Mouse (Mus musculus) ES-Bruce4 (cell line): ENCODE results near the gene Pigc. TPM values are rescaled to one million over a fixed set of nuclear protein-coding genes. Genes with fewer than 3 reads are reported as not detected.
A peak's percentile ranks its signal among the peaks of the same experiment; 100 is the strongest.

Experiments used
- H3K27ac ChIP-seq: 2 replicates; pipeline ENCODE4 v1.5.1; 2012; ENCODE audit warnings: low read length, inconsistent platforms; ENCODE audit not compliant: insufficient read depth
- H3K27me3 ChIP-seq: 2 replicates; pipeline ENCODE4 v1.6.1; 2012; ENCODE audit warnings: mild to moderate bottlenecking, low read length, inconsistent platforms; ENCODE audit not compliant: control insufficient read depth, poor library complexity, insufficient read depth, severe bottlenecking
- H3K36me3 ChIP-seq: 2 replicates; pipeline ENCODE4 v1.6.1; 2012; ENCODE audit warnings: inconsistent platforms, mild to moderate bottlenecking, low read length, moderate library complexity; ENCODE audit not compliant: control insufficient read depth, poor library complexity, insufficient read depth, severe bottlenecking
- H3K4me1 ChIP-seq: one replicate; pipeline ENCODE4 v1.8.1; 2011; ENCODE audit warnings: low read length; ENCODE audit not compliant: control insufficient read depth, insufficient read depth
- H3K4me3 ChIP-seq: 2 replicates; pipeline ENCODE4 v1.5.1; 2011; ENCODE audit warnings: low read depth, mild to moderate bottlenecking, low read length
- H3K9ac ChIP-seq: 2 replicates; pipeline ENCODE4 v1.6.1; 2012; ENCODE audit warnings: low read depth, mild to moderate bottlenecking, inconsistent platforms; ENCODE audit not compliant: poor library complexity, severe bottlenecking
- H3K9me3 ChIP-seq: replicated peaks from 2 replicates; pipeline ENCODE4 v1.6.1; 2012; ENCODE audit warnings: mild to moderate bottlenecking, low read length, inconsistent platforms; ENCODE audit not compliant: control insufficient read depth, poor library complexity, insufficient read depth, severe bottlenecking
- CTCF ChIP-seq: IDR thresholded peaks from one replicate; pipeline ENCODE4 v1.8.1; 2011; ENCODE audit warnings: low read depth, low read length
- EP300 ChIP-seq: IDR thresholded peaks from 2 replicates; pipeline ENCODE4 v1.6.1; 2011; ENCODE audit warnings: low read depth, low read length; ENCODE audit not compliant: insufficient read depth
- POLR2A ChIP-seq: IDR thresholded peaks from one replicate; pipeline ENCODE4 v1.8.1; 2011; ENCODE audit warnings: low read length; ENCODE audit not compliant: insufficient read depth
- polyA plus RNA-seq: library from polyadenylated mRNA; stranded (reverse); fragments of >200 nt; gene quantifications from 2 replicates; pipeline ENCODE4 v1.2.4, GENCODE M21; 2011; ENCODE audit warnings: low read depth; ENCODE audit not compliant: missing spikeins, insufficient read depth, insufficient read length

Pigc gene
- polyA plus RNA-seq, 1 experiment: 9.2 TPM

DNA sequence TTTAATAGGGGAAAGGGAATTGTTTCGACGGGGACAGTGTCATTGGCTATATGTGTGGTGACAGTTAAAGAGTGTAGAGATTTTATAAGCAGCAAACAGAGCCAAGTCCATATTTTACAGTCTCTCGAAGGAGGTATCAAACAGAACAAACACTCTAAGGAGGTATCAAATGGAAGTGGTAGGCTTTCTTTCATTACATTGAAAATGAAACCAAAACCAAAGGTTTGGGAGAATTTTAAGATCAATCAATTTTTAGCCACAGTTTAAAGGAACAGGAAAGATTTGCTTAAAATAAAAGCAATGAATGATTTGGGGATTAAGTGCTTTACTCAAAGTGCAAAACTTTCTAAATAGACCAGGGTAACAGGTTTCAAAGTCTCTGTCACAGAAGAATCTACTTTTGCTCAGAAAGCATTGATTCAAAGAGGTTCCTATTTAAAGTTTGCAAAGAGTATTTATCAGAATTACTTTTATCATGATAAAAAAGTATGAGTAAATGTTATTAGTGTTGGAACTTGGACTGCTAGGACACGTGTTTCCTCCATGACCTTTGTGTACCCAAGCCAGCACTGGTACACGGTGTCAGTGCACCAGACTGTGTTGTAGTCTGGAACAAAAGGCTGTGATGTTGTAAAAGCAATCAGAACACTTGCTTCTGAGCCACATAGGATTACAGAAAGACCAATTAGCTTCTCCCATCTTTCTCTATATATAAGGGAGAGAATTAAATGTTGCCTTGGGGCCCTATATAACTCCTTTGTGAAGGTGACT lies 17.8 kb upstream of the Pigc start:
- no peaks in the 10 kb centered on the region for H3K36me3 ChIP-seq
- no peaks in the 10 kb centered on the region for H3K27me3 ChIP-seq
- no peak overlapping the region for H3K27ac ChIP-seq
- no peaks in the 10 kb centered on the region for H3K4me1 ChIP-seq
- no peak overlapping the region for H3K9ac ChIP-seq
- no peak overlapping the region for H3K4me3 ChIP-seq
- H3K9me3 ChIP-seq: no peaks in the 10 kb centered on the region
- TF ChIP-seq POLR2A (no peak), EP300 (no peak)

GRCm38 (mm10) chr1:161952599-161952998 lies 16.4 kb upstream of the Pigc start:
- Histone ChIP-seq H3K9ac (no peak overlapping the region), H3K27me3 (no peaks in the 10 kb centered on the region), H3K4me3 (no peak overlapping the region), H3K27ac (no peak overlapping the region), H3K36me3 (no peaks in the 10 kb centered on the region), H3K9me3 (no peaks in the 10 kb centered on the region), H3K4me1 (no peaks in the 10 kb centered on the region)
- no peak for TF ChIP-seq POLR2A
- no peak for TF ChIP-seq CTCF
- no peak for TF ChIP-seq EP300

DNA sequence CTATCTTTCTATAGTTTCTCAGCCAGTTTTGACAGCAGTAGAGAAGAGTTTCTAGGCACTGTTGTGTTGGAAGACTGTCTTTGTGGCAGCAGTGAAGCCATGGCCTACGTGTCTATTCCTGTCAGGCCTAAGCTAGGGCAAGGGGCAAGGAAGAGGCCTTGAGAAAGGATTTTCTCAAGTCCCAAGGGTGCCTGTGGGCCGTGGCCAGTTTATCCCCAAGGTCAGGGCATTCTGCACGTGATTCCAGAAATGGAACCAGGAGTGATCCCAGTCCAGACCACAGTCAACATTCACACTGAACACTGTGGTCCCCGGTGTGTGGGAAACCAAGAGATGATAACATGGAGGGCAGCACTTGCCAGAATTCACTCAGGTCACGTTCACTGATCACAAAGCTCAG lies 13.1 kb upstream of the Pigc start:
- Histone ChIP-seq H3K4me1 (no peaks in the 10 kb centered on the region), H3K4me3 (no peak overlapping the region), H3K9me3 (no peaks in the 10 kb centered on the region), H3K36me3 (no peaks in the 10 kb centered on the region), H3K9ac (no peak overlapping the region), H3K27me3 (no peaks in the 10 kb centered on the region), H3K27ac (no peak overlapping the region)
- TF ChIP-seq POLR2A (no peak), EP300 (no peak), CTCF (no peak)

- Histone ChIP-seq H3K4me3 (peak overlapping the region; percentile 72), H3K9ac (no peak overlapping the region), H3K9me3 (no peaks in the 10 kb centered on the region), H3K4me1 (peaks cover 2% of the 10 kb centered on the region), H3K36me3 (no peaks in the 10 kb centered on the region), H3K27me3 (no peaks in the 10 kb centered on the region), H3K27ac (no peak overlapping the region)
- TF ChIP-seq POLR2A (peak; percentile 19), CTCF (no peak), EP300 (no peak)
These were observed 10.7 kb upstream of the Pigc start for GRCm38 (mm10) chr1:161957964-161958950.

DNA sequence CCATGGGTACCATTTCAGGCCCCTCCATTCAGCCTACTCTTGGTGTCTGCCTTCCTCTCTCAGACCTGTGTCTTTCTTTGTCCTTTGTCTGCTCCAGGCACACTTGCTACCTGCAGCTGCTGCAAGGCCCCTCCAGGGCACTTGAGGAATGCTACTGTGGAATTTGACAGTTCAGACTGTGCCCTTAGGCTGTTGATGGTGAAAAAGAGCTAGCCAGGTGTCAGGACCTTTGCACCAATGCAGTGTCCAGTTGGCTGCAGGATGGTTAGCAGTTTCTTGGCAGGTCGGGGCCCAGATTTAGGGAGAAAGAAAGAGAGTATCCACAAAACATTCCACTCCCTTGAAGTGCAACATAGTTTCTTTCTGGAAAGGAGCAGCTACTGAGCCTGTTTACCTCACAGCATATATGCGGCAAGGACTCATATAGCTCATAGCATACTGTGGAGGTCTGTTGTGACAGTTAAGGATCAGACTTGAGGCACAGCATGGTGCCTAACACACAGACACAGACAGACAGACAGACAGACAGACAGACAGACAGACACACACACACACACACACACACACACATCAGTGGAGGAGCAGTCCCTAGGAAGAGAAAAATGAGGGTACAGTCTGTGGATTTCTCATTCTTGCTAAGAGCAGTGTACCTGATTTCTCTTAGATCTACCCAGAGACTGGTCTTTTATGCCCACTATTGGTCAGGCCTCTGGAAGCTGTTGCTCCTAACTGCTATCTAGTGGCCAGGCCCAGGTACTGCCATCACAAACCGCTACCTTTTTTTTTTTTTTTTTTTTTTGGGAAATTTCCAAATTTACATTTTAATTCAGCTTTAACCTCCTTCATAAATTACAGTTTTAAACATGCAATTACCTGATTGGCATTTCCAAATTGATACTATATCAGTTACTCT lies 6.3 kb upstream of the Pigc start:
- peaks cover 2% of the 10 kb centered on the region for H3K4me1 ChIP-seq
- no peaks in the 10 kb centered on the region for H3K27me3 ChIP-seq
- H3K27ac ChIP-seq: no peak overlapping the region
- no peaks in the 10 kb centered on the region for H3K36me3 ChIP-seq
- H3K9me3 ChIP-seq: no peaks in the 10 kb centered on the region
- H3K9ac ChIP-seq: no peak overlapping the region
- TF ChIP-seq EP300: peak; percentile 64; the same call in 1 of the 2 replicates
- no peak for TF ChIP-seq POLR2A
- peak; percentile 36 for TF ChIP-seq CTCF
- H3K4me3 ChIP-seq: no peak overlapping the region
